Mouse (Mus musculus) spleen, adult 2 months (tissue): ENCODE measurements around the gene Gm9903.

ENCODE experiments used
- CTCF ChIP-seq: fragments of 200-500 bp; IDR thresholded peaks from 2 replicates; pipeline ENCODE4 v1.5.1; 2011; ENCODE audit warnings: mild to moderate bottlenecking, inconsistent platforms; ENCODE audit not compliant: insufficient read depth, insufficient read length, insufficient replicate concordance; ENCODE audit errors: extremely low read depth
- POLR2A ChIP-seq: fragments of 200-500 bp; IDR thresholded peaks from 2 replicates; pipeline ENCODE4 v1.6.1; 2011; ENCODE audit warnings: low read depth, low read length, inconsistent platforms

GRCm38 (mm10) chr5:33605314-33605713 lies 24.4 kb upstream of the Gm9903 start:
- TF ChIP-seq POLR2A = no peak
- no peak for TF ChIP-seq CTCF
